Mouse (Mus musculus) inflammation-experienced regulatory T-cells (primary cell): ENCODE measurements around the gene Cgnl1. TPM values are rescaled to one million over a fixed set of nuclear protein-coding genes. Genes with fewer than 3 reads are reported as not detected.

ENCODE experiments used
- polyA plus RNA-seq, 2 experiments: library from polyadenylated mRNA; unstranded; fragments of 100-300 nt; shearing (Covaris generic); gene quantifications; one replicate each; pipeline ENCODE4 v1.2.1; 2017

Cgnl1 gene
- 1 to 10 TPM in 1 of 2 experiments, under 1 TPM in 1; 0.45 to 2.2 TPM for polyA plus RNA-seq

GRCm38 (mm10) chr9:71770991-71771767 is at the start of gene Cgnl1:
Gene Cgnl1 (minus strand): TSS chr9:71771602.

GRCm38 (mm10) chr9:71591938-71592548 is 179.4 kb downstream of the Cgnl1 start, which contains the start of gene Myzap:
Gene Myzap (minus strand): TSS chr9:71592360.

Other genes with a start within 250 kb of the Cgnl1 start
- under 1 TPM; 0.22 to 0.66 TPM for gene Myzap, start 179.2 kb downstream of the Cgnl1 start, polyA plus RNA-seq